Mouse (Mus musculus): ENCODE measurements at regions not wholly inside any gene's neighbourhood (a gene's known extent, or its start where the extent isn't known, plus 50 kb on each side); places are given as distances from the start of the nearest gene placed in this dataset.
A peak's percentile ranks its signal among the peaks of the same experiment; 100 is the strongest.

GRCm38 (mm10) chr11:22644010-22644625, 132.2 kb downstream of the Tmem17 start:
- DNase-seq (no peak), ATAC-seq (peak; percentile 94)
- Histone ChIP-seq H3K27ac (ENCODE audit: low read depth) (peak overlapping the region; percentile 69), H3K9ac (replicated peaks) (no peak overlapping the region), H3K36me3 (replicated peaks; ENCODE audit: insufficient read depth, low read length) (no peaks in the 10 kb centered on the region), H3K4me1 (ENCODE audit: insufficient read depth) (peaks cover 14% of the 10 kb centered on the region), H3K27me3 (ENCODE audit: insufficient read depth, low read length) (no peaks in the 10 kb centered on the region), H3K4me3 (ENCODE audit: low read depth, low read length) (no peak overlapping the region), H3K9me3 (ENCODE audit: low read length) (no peaks in the 10 kb centered on the region), H3K4me2 (ENCODE audit: low read depth, low read length) (no peak overlapping the region)
- TF ChIP-seq EP300 (IDR thresholded peaks at IDR 0.05; ENCODE audit: low read depth) (no peak), CTCF (IDR thresholded peaks at IDR 0.05; ENCODE audit: low read depth) (no peak)
- 44% methylated on average over 3 of the region's 3 CpGs for WGBS (ENCODE audit: insufficient replicate concordance)

DNA sequence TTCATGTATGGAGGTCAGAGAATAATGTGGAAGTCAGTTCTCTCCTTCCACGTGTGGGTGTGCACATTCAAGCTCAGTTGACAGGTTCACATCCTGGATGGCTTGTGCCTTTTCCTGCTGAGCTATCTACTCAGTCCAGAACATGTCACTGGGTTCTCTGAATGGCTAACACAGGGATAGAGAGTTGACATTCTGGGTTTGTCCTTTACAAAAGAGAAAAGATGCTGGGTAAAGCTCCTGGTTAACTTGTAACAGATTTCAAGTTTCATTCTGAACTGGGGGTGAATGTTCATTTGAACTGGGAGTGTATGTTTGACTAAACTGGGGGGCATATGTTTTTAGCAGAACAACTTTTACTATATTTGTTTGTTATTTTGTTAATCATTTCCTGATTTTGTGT, 133.0 kb downstream of the Tmem17 start:
- Histone ChIP-seq H3K36me3 (replicated peaks; ENCODE audit: insufficient read depth, low read length) (no peaks in the 10 kb centered on the region), H3K9ac (replicated peaks) (no peak overlapping the region), H3K4me3 (ENCODE audit: low read depth, low read length) (no peak overlapping the region), H3K9me3 (ENCODE audit: low read length) (no peaks in the 10 kb centered on the region), H3K4me1 (ENCODE audit: insufficient read depth) (peaks cover 14% of the 10 kb centered on the region), H3K27me3 (ENCODE audit: insufficient read depth, low read length) (no peaks in the 10 kb centered on the region), H3K27ac (ENCODE audit: low read depth) (peak overlapping the region; percentile 69; the same call in 1 of the 2 replicates), H3K4me2 (ENCODE audit: low read depth, low read length) (no peak overlapping the region)
- WGBS (ENCODE audit: insufficient replicate concordance) = 13% methylated on average over 1 of the region's 1 CpGs
- TF ChIP-seq EP300 (IDR thresholded peaks at IDR 0.05; ENCODE audit: low read depth) (no peak), CTCF (IDR thresholded peaks at IDR 0.05; ENCODE audit: low read depth) (no peak)
- ATAC-seq (no peak), DNase-seq (no peak)

- no peaks in the 10 kb centered on the region for H3K27me3 ChIP-seq (ENCODE audit: insufficient read depth, low read length)
- H3K9ac ChIP-seq (replicated peaks) = no peak overlapping the region
- ATAC-seq = no peak
- H3K4me1 ChIP-seq (ENCODE audit: insufficient read depth) = peaks cover 8% of the 10 kb centered on the region; the same call in 1 of the 2 replicates
- H3K27ac ChIP-seq (ENCODE audit: low read depth) = no peak overlapping the region
- peak; percentile 12 for DNase-seq
- no peak overlapping the region for H3K4me2 ChIP-seq (ENCODE audit: low read depth, low read length)
- no peaks in the 10 kb centered on the region for H3K36me3 ChIP-seq (replicated peaks; ENCODE audit: insufficient read depth, low read length)
- TF ChIP-seq CTCF (IDR thresholded peaks at IDR 0.05; ENCODE audit: low read depth) (no peak), EP300 (IDR thresholded peaks at IDR 0.05; ENCODE audit: low read depth) (no peak)
- 67% methylated on average over 6 of the region's 6 CpGs for WGBS (ENCODE audit: insufficient replicate concordance)
- no peak overlapping the region for H3K4me3 ChIP-seq (ENCODE audit: low read depth, low read length)
- no peaks in the 10 kb centered on the region for H3K9me3 ChIP-seq (ENCODE audit: low read length)
Observed at GRCm38 (mm10) chr11:22646192-22646936, 134.5 kb downstream of the Tmem17 start.

DNA sequence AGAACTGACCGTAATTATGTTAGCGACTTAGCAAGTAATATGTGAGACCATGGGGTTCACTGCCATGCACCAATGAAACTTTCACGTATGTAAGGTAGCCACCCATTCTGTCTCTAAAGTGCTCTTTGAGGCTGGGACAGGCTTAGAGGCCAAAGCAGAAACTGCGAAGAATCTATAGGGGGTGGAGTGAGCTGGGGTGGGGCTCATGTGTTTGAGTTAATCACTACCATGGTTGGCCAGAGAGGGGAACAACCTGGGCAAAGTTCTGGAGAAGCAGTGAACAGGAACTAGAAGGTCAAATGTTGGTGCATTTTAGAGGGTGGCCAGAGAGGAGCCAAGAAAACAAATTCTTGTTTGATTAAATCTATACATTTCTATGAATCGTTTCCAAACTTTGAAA, 136.4 kb downstream of the Tmem17 start:
- DNase-seq (no peak), ATAC-seq (no peak)
- Histone ChIP-seq H3K27me3 (ENCODE audit: insufficient read depth, low read length) (no peaks in the 10 kb centered on the region), H3K27ac (ENCODE audit: low read depth) (no peak overlapping the region), H3K9ac (replicated peaks) (no peak overlapping the region), H3K36me3 (replicated peaks; ENCODE audit: insufficient read depth, low read length) (no peaks in the 10 kb centered on the region), H3K4me3 (ENCODE audit: low read depth, low read length) (no peak overlapping the region), H3K4me2 (ENCODE audit: low read depth, low read length) (no peak overlapping the region), H3K4me1 (ENCODE audit: insufficient read depth) (peaks cover 17% of the 10 kb centered on the region), H3K9me3 (ENCODE audit: low read length) (no peaks in the 10 kb centered on the region)
- no peak for TF ChIP-seq EP300 (IDR thresholded peaks at IDR 0.05; ENCODE audit: low read depth)
- no peak for TF ChIP-seq CTCF (IDR thresholded peaks at IDR 0.05; ENCODE audit: low read depth)
- 71% methylated on average over 5 of the region's 5 CpGs for WGBS (ENCODE audit: insufficient replicate concordance)

DNA sequence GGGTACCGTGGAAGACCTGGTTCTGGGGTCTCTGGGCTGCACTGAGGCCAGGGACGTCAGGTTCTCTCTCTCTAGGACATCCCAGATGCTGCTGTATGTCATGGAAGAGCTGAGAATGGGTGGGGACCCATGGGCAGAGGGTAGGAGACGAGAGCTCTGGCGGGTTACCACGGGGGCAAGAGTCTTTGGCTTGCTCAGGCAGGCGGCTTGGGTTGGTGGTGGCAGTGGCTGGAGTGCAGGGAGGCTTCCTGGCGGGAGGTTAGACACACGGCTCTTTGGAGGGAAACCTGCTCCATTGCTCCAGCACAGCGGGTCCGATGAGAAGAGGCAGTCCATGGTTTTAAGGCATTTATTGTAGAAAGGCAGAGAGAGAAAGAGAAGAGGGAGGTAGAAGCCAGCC, 138.9 kb downstream of the Tmem17 start:
- no peaks in the 10 kb centered on the region for H3K36me3 ChIP-seq (replicated peaks; ENCODE audit: insufficient read depth, low read length)
- ATAC-seq (no peak), DNase-seq (no peak)
- peaks cover 10% of the 10 kb centered on the region for H3K4me1 ChIP-seq (ENCODE audit: insufficient read depth)
- no peak overlapping the region for H3K9ac ChIP-seq (replicated peaks)
- H3K27me3 ChIP-seq (ENCODE audit: insufficient read depth, low read length) = no peaks in the 10 kb centered on the region
- 85% methylated on average over 10 of the region's 10 CpGs for WGBS (ENCODE audit: insufficient replicate concordance)
- H3K4me2 ChIP-seq (ENCODE audit: low read depth, low read length) = no peak overlapping the region
- H3K4me3 ChIP-seq (ENCODE audit: low read depth, low read length) = no peak overlapping the region
- H3K27ac ChIP-seq (ENCODE audit: low read depth) = no peak overlapping the region
- H3K9me3 ChIP-seq (ENCODE audit: low read length) = no peaks in the 10 kb centered on the region
- TF ChIP-seq EP300 (IDR thresholded peaks at IDR 0.05; ENCODE audit: low read depth) (no peak), CTCF (IDR thresholded peaks at IDR 0.05; ENCODE audit: low read depth) (no peak)

DNA sequence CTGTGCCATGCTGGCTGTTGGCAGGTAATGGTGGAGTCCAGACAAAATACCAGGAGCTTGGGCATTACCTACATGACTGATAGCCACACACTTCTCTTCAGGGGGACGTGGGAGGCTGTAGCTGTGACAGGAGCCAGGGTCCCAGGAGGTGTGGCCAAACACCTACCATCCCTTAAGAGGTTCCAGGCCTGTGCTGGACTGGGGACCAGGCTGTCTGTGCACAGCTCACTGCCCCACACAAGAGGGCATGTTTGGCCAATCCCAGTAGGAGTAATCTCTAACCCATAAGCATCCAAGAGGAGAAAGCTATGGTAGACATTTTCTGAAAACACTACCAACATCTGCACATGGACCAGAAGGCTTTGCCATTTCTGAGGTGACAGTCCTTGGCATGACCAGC, 139.4 kb downstream of the Tmem17 start:
- Histone ChIP-seq H3K27me3 (ENCODE audit: insufficient read depth, low read length) (no peaks in the 10 kb centered on the region), H3K9ac (replicated peaks) (no peak overlapping the region), H3K4me1 (ENCODE audit: insufficient read depth) (peaks cover 10% of the 10 kb centered on the region), H3K4me2 (ENCODE audit: low read depth, low read length) (no peak overlapping the region), H3K4me3 (ENCODE audit: low read depth, low read length) (no peak overlapping the region), H3K36me3 (replicated peaks; ENCODE audit: insufficient read depth, low read length) (no peaks in the 10 kb centered on the region), H3K27ac (ENCODE audit: low read depth) (no peak overlapping the region), H3K9me3 (ENCODE audit: low read length) (no peaks in the 10 kb centered on the region)
- no peak for ATAC-seq
- 75% methylated on average over 1 of the region's 1 CpGs for WGBS (ENCODE audit: insufficient replicate concordance)
- no peak for TF ChIP-seq EP300 (IDR thresholded peaks at IDR 0.05; ENCODE audit: low read depth)
- no peak for TF ChIP-seq CTCF (IDR thresholded peaks at IDR 0.05; ENCODE audit: low read depth)
- no peak for DNase-seq
